In the genomic region with DNA sequence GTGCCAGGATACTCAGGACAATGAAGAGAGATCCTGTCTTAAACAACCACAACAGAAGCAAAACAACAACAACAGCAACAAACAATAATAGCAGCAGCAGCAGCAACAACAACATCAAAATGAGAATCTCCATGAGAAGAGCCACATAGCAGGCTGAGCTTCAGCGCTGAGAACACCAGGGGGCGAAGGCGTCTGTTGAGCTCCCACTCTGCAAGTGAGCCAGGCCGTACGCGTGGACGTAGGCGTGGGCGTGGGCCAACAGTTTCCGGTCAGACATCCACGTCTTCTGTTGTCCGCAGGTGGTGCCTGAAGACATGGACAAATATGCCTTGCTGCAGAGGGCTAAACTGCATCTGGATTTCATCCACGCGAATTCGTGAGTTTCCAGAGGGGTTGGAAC, we compare ENCODE assay signal across 17 mouse cellular contexts. TPM values are rescaled to one million over a fixed set of nuclear protein-coding genes. Genes with fewer than 3 reads are reported as not detected.
A peak's percentile ranks its signal among the peaks of the same experiment; 100 is the strongest.
DNase-seq lines count a peak whose midpoint lies in the region; ATAC-seq and TF ChIP-seq lines count a peak whose summit lies in the region.
"Had no signal": no experiment of that assay in that cellular context is flagged by ENCODE, and none has a peak within 500 bp of the region (broad histone marks: within the 10 kb centered on the region; RNA-seq: fewer than 3 reads in every experiment).

Gene Morc1 (plus strand): TSS at position 211 of the 400 bp plus-strand sequence.

- H3K9ac ChIP-seq in lung, postnatal 0 days (replicated peaks; ENCODE audit: low read depth), result no peak within 1 kb of the TSS
- H3K9ac ChIP-seq: heart, embryonic 15.5 days; hindbrain, embryonic 14.5 days; liver, embryonic 15.5 days; neural tube, embryonic 12.5 days had no signal

- ATAC-seq in lung, postnatal 0 days, result no peak
- ATAC-seq: midbrain, embryonic 16.5 days had no signal

- peak; percentile 33; the same call in 1 of the 2 replicates for TF ChIP-seq CTCF in lung, postnatal 0 days (IDR thresholded peaks at IDR 0.05)

- H3K36me3 ChIP-seq in lung, postnatal 0 days (ENCODE audit: insufficient read depth, low read length), result no peaks in the 10 kb centered on the region
- H3K36me3 ChIP-seq: heart, embryonic 15.5 days; liver, embryonic 15.5 days; neural tube, embryonic 12.5 days had no signal

- H3K4me2 ChIP-seq in lung, postnatal 0 days (replicated peaks; ENCODE audit: low read depth, low read length), result no peak within 1 kb of the TSS
- H3K4me2 ChIP-seq: heart, embryonic 15.5 days; hindbrain, embryonic 14.5 days; liver, embryonic 15.5 days; neural tube, embryonic 12.5 days had no signal

- TF ChIP-seq EP300 in lung, postnatal 0 days (IDR thresholded peaks at IDR 0.05), result no peak

- H3K9me3 ChIP-seq in lung, postnatal 0 days (ENCODE audit: low read length), result no peaks in the 10 kb centered on the region
- H3K9me3 ChIP-seq: heart, embryonic 15.5 days; liver, embryonic 15.5 days; neural tube, embryonic 12.5 days had no signal

- no peak within 1 kb of the TSS for H3K4me3 ChIP-seq in lung, postnatal 0 days (ENCODE audit: low read depth, low read length)
- H3K4me3 ChIP-seq: heart, embryonic 15.5 days; liver, embryonic 15.5 days; neural tube, embryonic 12.5 days had no signal

- WGBS in lung, postnatal 0 days, result 92% methylated on average over 15 of the region's 15 CpGs

- H3K4me1 ChIP-seq in lung, postnatal 0 days (ENCODE audit: insufficient read depth, low read depth, low read length), result no peaks in the 10 kb centered on the region
- H3K4me1 ChIP-seq: heart, embryonic 15.5 days; liver, embryonic 15.5 days; neural tube, embryonic 12.5 days had no signal

- no peak within 1 kb of the TSS for H3K27ac ChIP-seq in lung, postnatal 0 days (ENCODE audit: low read length)
- H3K27ac ChIP-seq: heart, embryonic 15.5 days; liver, embryonic 15.5 days; neural tube, embryonic 12.5 days had no signal

- no peaks in the 10 kb centered on the region for H3K27me3 ChIP-seq in lung, postnatal 0 days (replicated peaks; ENCODE audit: insufficient read depth, low read length)
- H3K27me3 ChIP-seq: heart, embryonic 15.5 days; liver, embryonic 15.5 days; neural tube, embryonic 12.5 days had no signal

- peak; percentile 9 to 25 for DNase-seq in cerebellum, postnatal 10 days
- DNase-seq in cerebellum, adult 9-10 months, result no peak
- no peak for DNase-seq in lung, postnatal 0 days (ENCODE audit: low spot score)
- DNase-seq in lung, postnatal 10 days, result no peak
- peak; percentile 44 for DNase-seq in fibroblast of lung, adult 2 months (ENCODE audit: low read depth)
- DNase-seq in thymus, postnatal 36 days, result peak; percentile 11 to 18
- DNase-seq in Muller cell, postnatal 12 days (ENCODE audit: inconsistent ontology term), result no peak
- no peak for DNase-seq in frontal cortex, adult 2 months (ENCODE audit: extremely low spot score in 1 of 2, low spot score in 1 of 2)
- DNase-seq: cerebellum, adult 8-10 months; embryo, embryonic 11 days; layer of hippocampus, adult 9-11 months had no signal

RNA-seq across cellular contexts. Expression of gene Morc1, which starts in this region (rescaled TPM):
- polyA plus RNA-seq in lung, postnatal 0 days (2015; fragmentation: Nextera tagmentation; extraction: Ambion mirVana), result 0.74 and 0.91 TPM in 2 replicates
- 0.06 and 0.14 TPM in 2 replicates for polyA plus RNA-seq in frontal cortex, adult 2 months (2012; rRNA removed)
- polyA plus RNA-seq: kidney, embryonic 14.5 days; liver, embryonic 15.5 days had no signal

Comparison
In these comparisons a context has a peak if more than half of its experiments do, and no peak if none do; other contexts are left out.
1. DNase-seq: peak in cerebellum, postnatal 10 days (2 of 2), fibroblast of lung, adult 2 months (single experiment) and thymus, postnatal 36 days (2 of 2); none in cerebellum, adult 9-10 months (single experiment), lung, postnatal 0 days (single experiment), lung, postnatal 10 days (single experiment), Muller cell, postnatal 12 days (single experiment) and frontal cortex, adult 2 months (0 of 2).